In the genomic region with DNA sequence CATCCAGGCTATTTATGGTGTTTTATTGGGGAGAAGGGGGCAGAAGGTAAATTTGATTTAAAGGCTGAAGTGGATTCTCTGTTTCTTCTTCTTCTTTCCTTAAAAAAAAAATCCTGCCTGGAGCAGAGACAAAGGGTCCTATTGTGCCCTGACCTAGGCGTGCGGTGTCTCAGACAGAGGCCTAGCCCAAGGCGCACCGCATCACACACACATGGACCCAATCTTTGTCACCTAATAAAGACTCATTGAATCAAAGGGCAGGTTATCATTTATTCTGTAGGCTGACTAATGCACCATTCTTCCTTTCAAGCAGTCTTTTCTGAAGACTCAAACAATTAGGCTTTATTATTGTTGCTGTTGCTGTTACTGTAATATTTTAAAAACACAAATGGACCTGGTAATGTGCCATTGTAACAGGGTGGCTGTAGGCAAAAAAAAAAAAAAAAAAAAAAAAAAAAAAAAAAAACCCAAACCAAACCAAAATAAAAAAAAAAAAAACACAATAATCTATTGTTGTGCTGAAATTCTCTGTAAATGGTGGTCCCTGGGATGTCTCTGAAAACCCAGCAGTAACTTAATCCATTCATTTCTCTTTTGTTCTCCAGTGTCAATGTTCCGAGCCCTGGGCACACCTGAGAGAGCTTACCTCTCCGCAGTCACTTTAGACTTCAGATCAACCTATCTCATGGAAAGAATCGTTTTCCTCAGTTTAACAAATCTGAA, we compare ENCODE assay signal across 28 mouse cellular contexts.
A peak's percentile ranks its signal among the peaks of the same experiment; 100 is the strongest.
DNase-seq lines count a peak whose midpoint lies in the region; ATAC-seq lines count a peak whose summit lies in the region.
"Had no signal": no experiment of that assay in that cellular context is flagged by ENCODE, and none has a peak within 500 bp of the region (broad histone marks: within the 10 kb centered on the region; RNA-seq: fewer than 3 reads in every experiment).

No protein-coding gene starts in this region.

- peaks cover 46% of the 10 kb centered on the region for H3K4me1 ChIP-seq in embryonic facial prominence, embryonic 13.5 days
- 0 out of 2 replicates have a peak, but pooled peaks cover 10% of the 10 kb centered on the region for H3K4me1 ChIP-seq in limb, embryonic 11.5 days (ENCODE audit: control insufficient read depth, insufficient read depth, low read length)
- H3K4me1 ChIP-seq: neural tube, embryonic 12.5 days had no signal

- 0 out of 2 replicates have a peak overlapping the region, but pooled peaks have one; percentile 40 for H3K27ac ChIP-seq in embryonic facial prominence, embryonic 13.5 days
- H3K27ac ChIP-seq in limb, embryonic 11.5 days (replicated peaks; ENCODE audit: low read depth, low read length) = no peak overlapping the region
- H3K27ac ChIP-seq: forebrain, embryonic 13.5 days; gastrocnemius, adult 2 months; heart, embryonic 13.5 days; hindbrain, embryonic 14.5 days; liver, embryonic 13.5 days; neural tube, embryonic 12.5 days had no signal

- H3K9me3 ChIP-seq in embryonic facial prominence, embryonic 13.5 days = no peaks in the 10 kb centered on the region
- H3K9me3 ChIP-seq in limb, embryonic 11.5 days (ENCODE audit: control insufficient read depth, low read length) = no peaks in the 10 kb centered on the region
- H3K9me3 ChIP-seq: forebrain, embryonic 13.5 days; heart, embryonic 13.5 days; liver, embryonic 13.5 days; neural tube, embryonic 12.5 days had no signal

- H3K9ac ChIP-seq in embryonic facial prominence, embryonic 13.5 days = no peak overlapping the region
- no peak overlapping the region for H3K9ac ChIP-seq in limb, embryonic 11.5 days (ENCODE audit: low read length)
- H3K9ac ChIP-seq: forebrain, embryonic 13.5 days; heart, embryonic 13.5 days; hindbrain, embryonic 14.5 days; liver, embryonic 13.5 days; neural tube, embryonic 12.5 days had no signal

- peak; percentile 44 for DNase-seq in embryo, embryonic 10.5 days (ENCODE audit: low spot score)
- DNase-seq in embryo, embryonic 11 days = no peak
- peak; percentile 56 for DNase-seq in limb, embryonic 11.5 days (ENCODE audit: low spot score)
- no peak for DNase-seq in layer of hippocampus, adult 9-10 months (ENCODE audit: low spot score)
- no peak for DNase-seq in urinary bladder, postnatal 36 days (ENCODE audit: low spot score in 2 of 2)
- no peak for DNase-seq in frontal cortex, adult 2 months (ENCODE audit: extremely low spot score in 1 of 2, low spot score in 1 of 2)
- DNase-seq: adrenal gland, postnatal 25 days; cerebellum, adult 18-20 months; cerebellum, postnatal 14 days; gastrocnemius, adult 2 months; gastrocnemius, postnatal 36 days; heart, adult 18-20 months; heart, postnatal 10 days; kidney, adult 11 months; kidney, postnatal 14 days; liver, embryonic 13.5 days; lung, adult 18-20 months; thymus, adult 2 months; thymus, postnatal 36 days had no signal

- 58% methylated on average over 7 of the region's 7 CpGs for WGBS in embryonic facial prominence, embryonic 13.5 days
- 45% methylated on average over 7 of the region's 7 CpGs for WGBS in limb, embryonic 11.5 days

- peak overlapping the region; percentile 32; the same call in 1 of the 2 replicates for H3K4me2 ChIP-seq in embryonic facial prominence, embryonic 13.5 days
- no peak overlapping the region for H3K4me2 ChIP-seq in limb, embryonic 11.5 days (ENCODE audit: low read depth, severe bottlenecking)
- H3K4me2 ChIP-seq: forebrain, embryonic 13.5 days; heart, embryonic 13.5 days; hindbrain, embryonic 14.5 days; liver, embryonic 13.5 days; midbrain, embryonic 11.5 days; neural tube, embryonic 12.5 days had no signal

- H3K36me3 ChIP-seq in embryonic facial prominence, embryonic 13.5 days = no peaks in the 10 kb centered on the region
- no peaks in the 10 kb centered on the region for H3K36me3 ChIP-seq in limb, embryonic 11.5 days (ENCODE audit: control insufficient read depth, insufficient read depth, low read length)
- H3K36me3 ChIP-seq: heart, embryonic 13.5 days; liver, embryonic 13.5 days; neural tube, embryonic 12.5 days had no signal

- ATAC-seq in embryonic facial prominence, embryonic 13.5 days (ENCODE audit: insufficient number of reproducible peaks, insufficient read depth, low FRiP score, low TSS enrichment, low read depth) = no peak
- ATAC-seq in limb, embryonic 11.5 days (ENCODE audit: insufficient number of reproducible peaks, low FRiP score, low TSS enrichment, low read depth) = no peak
- ATAC-seq: inflammation-experienced regulatory T-cells, adult 6 months; midbrain, embryonic 16.5 days had no signal

- no peak overlapping the region for H3K4me3 ChIP-seq in embryonic facial prominence, embryonic 13.5 days
- H3K4me3 ChIP-seq in limb, embryonic 11.5 days (ENCODE audit: low read depth, low read length) = no peak overlapping the region
- H3K4me3 ChIP-seq: forebrain, embryonic 13.5 days; gastrocnemius, adult 2 months; heart, embryonic 13.5 days; liver, embryonic 13.5 days; myocyte; neural tube, embryonic 12.5 days had no signal

- no peaks in the 10 kb centered on the region for H3K27me3 ChIP-seq in embryonic facial prominence, embryonic 13.5 days
- H3K27me3 ChIP-seq in limb, embryonic 11.5 days (ENCODE audit: control insufficient read depth, insufficient read depth, low read length) = 0 out of 2 replicates have a peak, but pooled peaks cover 7% of the 10 kb centered on the region
- H3K27me3 ChIP-seq: forebrain, embryonic 13.5 days; liver, embryonic 13.5 days; neural tube, embryonic 12.5 days had no signal

Comparison
In these comparisons a context has a peak if more than half of its experiments do, and no peak if none do; other contexts are left out.
1. DNase-seq: peak in embryo, embryonic 10.5 days (single experiment) and limb, embryonic 11.5 days (single experiment); none in embryo, embryonic 11 days (single experiment), layer of hippocampus, adult 9-10 months (single experiment), urinary bladder, postnatal 36 days (0 of 2) and frontal cortex, adult 2 months (0 of 2).